Mouse (Mus musculus) heart, embryonic 12.5 days (tissue): Measurements from ENCODE around the gene Kank4. TPM values are rescaled to one million over a fixed set of nuclear protein-coding genes. Genes with fewer than 3 reads are reported as not detected.
"Not testable (repeated sequence)": the region's sequence is repeated elsewhere in the genome, so short reads cannot be mapped to it uniquely, and the experiment has no call there.

Experiments used
- ATAC-seq: fragments of 200-750 bp; cut with Nextera tagmentation; 2 replicates; pipeline ENCODE4 v1.8.0; 2017; ENCODE audit warnings: moderate TSS enrichment, moderate library complexity; ENCODE audit not compliant: insufficient number of reproducible peaks, low FRiP score
- H3K27ac ChIP-seq: fragments of 300-500 bp; sonication (generic); 2 replicates; pipeline ENCODE4 v1.5.1; 2016; ENCODE audit warnings: mild to moderate bottlenecking, moderate library complexity; ENCODE audit not compliant: poor library complexity, severe bottlenecking
- H3K27me3 ChIP-seq: fragments of 300-500 bp; sonication (generic); replicated peaks from 2 replicates; pipeline ENCODE4 v1.6.1; 2016; ENCODE audit warnings: mild to moderate bottlenecking, moderate library complexity
- H3K36me3 ChIP-seq: fragments of 300-500 bp; sonication (generic); 2 replicates; pipeline ENCODE4 v1.6.1; 2016; ENCODE audit warnings: mild to moderate bottlenecking, moderate library complexity
- H3K4me1 ChIP-seq: fragments of 300-500 bp; sonication (generic); replicated peaks from 2 replicates; pipeline ENCODE4 v1.6.1; 2016; ENCODE audit warnings: mild to moderate bottlenecking
- H3K4me2 ChIP-seq: fragments of 300-500 bp; sonication (generic); 2 replicates; pipeline ENCODE4 v1.6.1; 2016; ENCODE audit warnings: mild to moderate bottlenecking, moderate library complexity
- H3K4me3 ChIP-seq: fragments of 300-500 bp; sonication (generic); 2 replicates; pipeline ENCODE4 v1.5.1; 2016; ENCODE audit warnings: mild to moderate bottlenecking
- H3K9ac ChIP-seq: fragments of 300-500 bp; sonication (generic); 2 replicates; pipeline ENCODE4 v1.6.1; 2016; ENCODE audit warnings: mild to moderate bottlenecking, moderate library complexity
- H3K9me3 ChIP-seq: fragments of 300-500 bp; sonication (generic); replicated peaks from 2 replicates; pipeline ENCODE4 v1.6.1; 2016; ENCODE audit warnings: mild to moderate bottlenecking, moderate library complexity
- WGBS: fragments of 180-500 bp; shearing (Covaris S2); methylation state at CpG from one replicate; pipeline ENCODE4 v1.1.7; 2016; 5-methylcytosine and 5-hydroxymethylcytosine counted together
- polyA plus RNA-seq: library from polyadenylated mRNA; unstranded; fragments of >200 nt; fragmentation: Nextera tagmentation; extraction: Ambion mirVana; gene quantifications from 2 replicates; pipeline ENCODE4 v1.2.1, GENCODE M21; 2016

Kank4 gene
- polyA plus RNA-seq, 1 experiment from 2014 or later = 0.49 TPM

- H3K9me3 ChIP-seq = peaks cover 5% of the 10 kb centered on the region; the same call in 1 of the 2 replicates
- ATAC-seq = no peak
- WGBS = 57% methylated on average over 3 of the region's 3 CpGs
These were observed 29.1 kb upstream of the Kank4 start for GRCm38 (mm10) chr4:98846396-98846795.

DNA sequence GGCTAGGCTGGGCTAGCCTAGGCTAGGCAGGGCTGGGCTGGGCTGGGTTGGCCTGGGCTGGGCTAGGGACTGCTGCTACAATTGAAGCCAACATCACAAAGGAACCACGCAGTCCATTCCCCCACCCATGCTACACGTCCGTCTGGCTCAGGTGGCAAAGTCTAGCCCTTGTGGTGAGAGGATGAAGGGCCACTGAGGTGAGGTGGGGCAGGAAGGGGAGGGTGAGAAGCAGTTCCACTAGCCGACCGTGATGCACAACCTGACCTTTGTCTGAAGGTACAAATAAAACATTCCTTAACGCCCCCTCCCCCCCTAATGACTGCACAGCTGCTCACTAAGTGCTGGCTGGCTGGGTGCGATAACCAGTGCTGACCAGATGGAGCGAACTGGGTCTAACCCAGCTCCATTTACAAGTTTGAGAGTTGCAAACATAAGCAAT, 28.4 kb upstream of the Kank4 start:
- H3K36me3 ChIP-seq = no peaks in the 10 kb centered on the region
- H3K4me1 ChIP-seq = peaks cover 6% of the 10 kb centered on the region
- 76% methylated on average over 8 of the region's 8 CpGs for WGBS
- no peak overlapping the region for H3K9ac ChIP-seq
- peaks cover 5% of the 10 kb centered on the region; the same call in 1 of the 2 replicates for H3K9me3 ChIP-seq
- H3K4me2 ChIP-seq = no peak overlapping the region
- H3K4me3 ChIP-seq = no peak overlapping the region
- H3K27ac ChIP-seq = no peak overlapping the region
- no peaks in the 10 kb centered on the region for H3K27me3 ChIP-seq
- ATAC-seq = no peak

More at GRCm38 (mm10) chr4:98846396-98846795, 29.1 kb upstream of the Kank4 start:
- Histone ChIP-seq H3K27me3 (no peaks in the 10 kb centered on the region), H3K9ac (no peak overlapping the region), H3K4me3 (no peak overlapping the region), H3K4me2 (no peak overlapping the region), H3K36me3 (no peaks in the 10 kb centered on the region), H3K4me1 (peaks cover 6% of the 10 kb centered on the region), H3K27ac (no peak overlapping the region)

DNA sequence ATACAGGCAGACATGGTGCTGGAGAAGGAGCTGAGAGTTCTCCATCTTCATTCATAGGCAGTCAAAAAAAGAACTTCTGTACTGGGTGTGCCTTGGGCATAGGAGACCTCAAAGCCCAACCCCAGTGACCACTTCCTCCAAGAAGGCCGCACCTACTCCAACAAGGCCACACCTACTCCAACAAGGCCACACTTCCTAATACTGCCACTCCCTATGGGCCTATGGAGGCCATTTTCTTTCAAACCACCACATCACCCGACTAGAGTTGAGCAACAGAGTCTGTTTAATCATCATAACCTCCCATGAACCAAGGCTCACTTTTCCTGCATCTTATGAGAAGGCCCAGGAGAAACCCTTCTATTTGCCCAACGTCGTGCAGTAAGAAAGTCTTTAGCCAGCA, 27.9 kb upstream of the Kank4 start:
- H3K4me3 ChIP-seq = no peak overlapping the region
- H3K27me3 ChIP-seq = no peaks in the 10 kb centered on the region
- H3K9me3 ChIP-seq = peaks cover 2% of the 10 kb centered on the region; the same call in 1 of the 2 replicates
- no peak overlapping the region for H3K27ac ChIP-seq
- H3K36me3 ChIP-seq = no peaks in the 10 kb centered on the region
- no peak overlapping the region for H3K9ac ChIP-seq
- 82% methylated on average over 4 of the region's 4 CpGs for WGBS
- H3K4me1 ChIP-seq = peaks cover 6% of the 10 kb centered on the region
- no peak overlapping the region for H3K4me2 ChIP-seq
- no peak for ATAC-seq

GRCm38 (mm10) chr4:98843906-98844597, 26.7 kb upstream of the Kank4 start:
- ATAC-seq = no peak

DNA sequence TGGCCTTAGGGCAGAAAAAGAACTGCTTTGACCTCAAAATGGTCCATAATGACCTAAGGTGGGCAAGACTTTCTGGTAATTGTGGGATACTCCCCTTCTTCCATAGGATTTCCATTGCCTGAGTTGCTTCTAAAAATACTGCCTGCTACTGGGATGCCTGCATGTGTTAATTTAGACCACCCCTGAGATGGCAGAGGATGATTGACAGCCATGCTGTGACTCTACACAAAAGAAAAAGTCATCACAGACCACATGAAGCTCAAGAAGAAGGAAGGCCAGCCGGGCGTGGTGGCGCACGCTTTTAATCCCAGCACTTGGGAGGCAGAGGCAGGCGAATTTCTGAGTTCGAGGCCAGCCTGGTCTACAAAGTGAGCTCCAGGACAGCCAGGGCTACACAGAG, 23.9 kb upstream of the Kank4 start:
- 93% methylated on average over 6 of the region's 6 CpGs for WGBS
- not testable (repeated sequence) for H3K36me3 ChIP-seq, H3K4me2 ChIP-seq, H3K4me1 ChIP-seq, H3K9me3 ChIP-seq, H3K9ac ChIP-seq, H3K27ac ChIP-seq, ATAC-seq, H3K27me3 ChIP-seq, H3K4me3 ChIP-seq

More at GRCm38 (mm10) chr4:98843906-98844597, 26.7 kb upstream of the Kank4 start:
- Histone ChIP-seq H3K9me3 (no peaks in the 10 kb centered on the region), H3K4me3 (no peak overlapping the region), H3K27ac (no peak overlapping the region), H3K4me2 (no peak overlapping the region), H3K36me3 (no peaks in the 10 kb centered on the region), H3K4me1 (peaks cover 6% of the 10 kb centered on the region), H3K27me3 (no peaks in the 10 kb centered on the region), H3K9ac (no peak overlapping the region)
- WGBS = 73% methylated on average over 7 of the region's 7 CpGs

DNA sequence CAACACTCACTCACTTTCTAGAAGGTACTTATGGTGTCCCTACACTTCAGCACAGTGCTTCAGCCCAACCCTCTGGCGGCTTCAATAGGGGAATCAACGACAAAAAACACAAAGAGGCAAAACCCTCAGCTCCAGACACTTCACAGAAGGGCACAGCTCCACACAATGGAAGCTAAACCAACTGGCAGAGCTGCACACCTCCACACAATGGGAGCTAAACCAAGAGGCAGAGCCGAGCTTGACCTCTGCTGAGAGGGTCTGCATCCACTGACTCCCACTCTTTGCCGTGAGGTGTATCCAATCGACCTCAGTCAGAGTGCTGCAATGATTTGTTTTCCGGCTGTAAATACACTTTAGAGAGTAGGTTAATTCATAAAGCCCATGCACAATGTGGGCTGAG, 23.2 kb upstream of the Kank4 start:
- Histone ChIP-seq H3K4me1 (peaks cover 3% of the 10 kb centered on the region), H3K27ac (no peak overlapping the region), H3K4me3 (no peak overlapping the region), H3K9ac (no peak overlapping the region), H3K27me3 (no peaks in the 10 kb centered on the region), H3K4me2 (no peak overlapping the region), H3K9me3 (no peaks in the 10 kb centered on the region), H3K36me3 (no peaks in the 10 kb centered on the region)
- ATAC-seq = no peak
- WGBS = 70% methylated on average over 6 of the region's 6 CpGs

DNA sequence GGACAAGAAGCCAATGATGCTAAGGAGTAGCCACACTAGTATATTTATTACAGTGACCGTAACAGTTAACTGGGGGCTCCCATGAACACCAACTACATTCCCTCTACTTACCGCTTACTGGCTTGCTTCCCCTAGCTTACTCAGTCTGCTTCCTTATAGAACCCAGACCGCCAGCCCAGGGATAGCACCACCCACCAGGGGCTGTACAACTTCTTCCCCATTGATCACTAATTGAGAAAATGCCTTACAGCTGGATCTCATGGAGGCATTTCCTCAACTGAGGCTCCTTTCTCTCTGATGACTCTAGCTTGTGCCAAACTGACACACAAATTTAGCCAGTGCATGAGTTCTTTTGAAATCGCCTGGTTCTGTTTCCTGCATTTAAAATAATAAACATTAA, 21.6 kb upstream of the Kank4 start:
- H3K9me3 ChIP-seq = no peaks in the 10 kb centered on the region
- no peak overlapping the region for H3K27ac ChIP-seq
- WGBS = 79% methylated on average over 4 of the region's 4 CpGs
- no peaks in the 10 kb centered on the region for H3K27me3 ChIP-seq
- no peaks in the 10 kb centered on the region for H3K36me3 ChIP-seq
- no peak overlapping the region for H3K4me3 ChIP-seq
- no peak for ATAC-seq
- peaks cover 3% of the 10 kb centered on the region for H3K4me1 ChIP-seq
- H3K9ac ChIP-seq = no peak overlapping the region
- H3K4me2 ChIP-seq = no peak overlapping the region

- 89% methylated on average over 16 of the region's 16 CpGs for WGBS
- no peak for ATAC-seq
These were observed 20.6 kb upstream of the Kank4 start for GRCm38 (mm10) chr4:98837715-98838505.

GRCm38 (mm10) chr4:98836519-98836918, 19.2 kb upstream of the Kank4 start:
- H3K9me3 ChIP-seq = no peaks in the 10 kb centered on the region
- 21% methylated on average over 5 of the region's 5 CpGs for WGBS
- H3K4me3 ChIP-seq = no peak overlapping the region
- H3K27me3 ChIP-seq = no peaks in the 10 kb centered on the region
- H3K4me1 ChIP-seq = peaks cover 3% of the 10 kb centered on the region
- no peak for ATAC-seq
- no peak overlapping the region for H3K27ac ChIP-seq
- H3K4me2 ChIP-seq = no peak overlapping the region
- H3K36me3 ChIP-seq = no peaks in the 10 kb centered on the region
- no peak overlapping the region for H3K9ac ChIP-seq

More at GRCm38 (mm10) chr4:98837715-98838505, 20.6 kb upstream of the Kank4 start:
- H3K4me3 ChIP-seq = no peak overlapping the region
- H3K36me3 ChIP-seq = no peaks in the 10 kb centered on the region
- no peak overlapping the region for H3K27ac ChIP-seq
- H3K27me3 ChIP-seq = no peaks in the 10 kb centered on the region
- H3K4me1 ChIP-seq = peaks cover 3% of the 10 kb centered on the region
- H3K9ac ChIP-seq = no peak overlapping the region
- no peaks in the 10 kb centered on the region for H3K9me3 ChIP-seq
- H3K4me2 ChIP-seq = no peak overlapping the region

GRCm38 (mm10) chr4:98834782-98835181, 17.4 kb upstream of the Kank4 start:
- H3K36me3 ChIP-seq = no peaks in the 10 kb centered on the region
- H3K4me3 ChIP-seq = no peak overlapping the region
- ATAC-seq = no peak
- peaks cover 3% of the 10 kb centered on the region for H3K4me1 ChIP-seq
- H3K9me3 ChIP-seq = no peaks in the 10 kb centered on the region
- no peak overlapping the region for H3K27ac ChIP-seq
- H3K27me3 ChIP-seq = no peaks in the 10 kb centered on the region
- 63% methylated on average over 4 of the region's 4 CpGs for WGBS
- H3K4me2 ChIP-seq = no peak overlapping the region
- no peak overlapping the region for H3K9ac ChIP-seq

DNA sequence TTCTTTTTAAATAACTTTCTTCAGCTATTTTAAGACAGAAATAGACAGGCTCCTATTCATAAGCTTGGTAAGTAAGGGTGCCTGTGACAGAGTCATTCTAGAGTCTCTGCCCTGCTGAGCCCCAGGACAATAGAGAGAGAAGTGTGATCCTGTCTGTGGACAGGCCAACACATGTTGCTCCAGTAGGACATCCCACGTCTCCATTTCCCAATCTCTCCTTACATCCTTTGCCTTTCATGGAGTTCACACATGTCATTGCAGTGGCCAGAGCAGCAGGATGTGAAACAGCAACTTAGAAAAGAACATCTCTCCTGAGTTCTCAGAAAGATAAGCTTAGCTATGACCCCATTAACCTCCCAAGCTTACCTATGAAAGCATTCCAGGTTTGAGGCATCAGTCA, 14.4 kb upstream of the Kank4 start:
- no peaks in the 10 kb centered on the region for H3K27me3 ChIP-seq
- H3K9ac ChIP-seq = no peak overlapping the region
- no peaks in the 10 kb centered on the region for H3K9me3 ChIP-seq
- H3K27ac ChIP-seq = no peak overlapping the region
- ATAC-seq = no peak
- peaks cover 6% of the 10 kb centered on the region for H3K4me1 ChIP-seq
- 46% methylated on average over 1 of the region's 1 CpGs for WGBS
- H3K4me2 ChIP-seq = no peak overlapping the region
- no peaks in the 10 kb centered on the region for H3K36me3 ChIP-seq
- no peak overlapping the region for H3K4me3 ChIP-seq
